Mouse (Mus musculus): ENCODE measurements around the gene Git2.

DNA sequence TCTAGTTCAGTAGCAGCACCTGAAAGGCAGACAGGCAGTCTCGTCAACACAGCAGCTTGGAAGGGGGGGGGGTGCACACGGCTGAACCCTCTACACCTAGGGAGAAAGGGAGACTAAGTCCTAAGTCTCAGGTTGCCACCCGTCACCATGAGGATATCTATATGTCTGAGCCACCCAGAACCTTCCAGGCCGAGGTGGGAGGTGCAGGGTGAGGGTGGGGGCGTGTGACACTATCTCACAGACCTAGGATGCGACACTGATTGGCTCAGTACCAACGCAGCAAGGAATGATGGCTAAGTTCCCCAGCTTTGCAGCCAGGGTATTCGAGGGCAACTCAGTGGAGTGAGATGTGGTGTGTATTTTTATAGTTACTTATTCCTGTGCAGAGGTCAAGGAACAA lies 33.1 kb upstream of the Git2 start:
- TF ChIP-seq POLR2A (IDR thresholded peaks at IDR 0.05; ENCODE audit: insufficient read depth, low read length) = no peak
- TF ChIP-seq CTCF (IDR thresholded peaks at IDR 0.05; ENCODE audit: low read depth, low read length) = no peak
- no peak for TF ChIP-seq EP300 (IDR thresholded peaks at IDR 0.05; ENCODE audit: insufficient read depth, low read depth, low read length)

Measured in ES-Bruce4 (cell line).